Mouse (Mus musculus) CH12.LX (cell line): ENCODE data around the gene Gpd1l. TPM values are rescaled to one million over a fixed set of nuclear protein-coding genes. Genes with fewer than 3 reads are reported as not detected.
A peak's percentile ranks its signal among the peaks of the same experiment; 100 is the strongest.

ENCODE experiments used
- DNase-seq: peaks from one replicate; pipeline ENCODE4 v3.0.0-alpha.2; 2013; ENCODE audit errors: extremely low read depth
- H3K27ac ChIP-seq: 2 replicates; pipeline ENCODE4 v1.5.1; 2012; ENCODE audit warnings: low read depth, mild to moderate bottlenecking, control low read depth, moderate library complexity; ENCODE audit not compliant: insufficient read depth
- H3K27me3 ChIP-seq: replicated peaks from 2 replicates; pipeline ENCODE3; 2012; ENCODE audit warnings: inconsistent platforms
- H3K36me3 ChIP-seq, 2 experiments: replicated peaks in 1 of 2; 2 replicates each; pipeline versions ENCODE3 to v1.6.1; 2012; ENCODE audit warnings: inconsistent platforms in 1 of 2, low read length in 1 of 2, mild to moderate bottlenecking in 1 of 2, mixed read lengths in 1 of 2, moderate library complexity in 1 of 2; ENCODE audit not compliant: control insufficient read depth in 1 of 2, insufficient read depth in 1 of 2
- H3K4me1 ChIP-seq, 2 experiments: 2 replicates each; pipeline ENCODE4 v1.6.1; 2012; ENCODE audit warnings: inconsistent platforms in 1 of 2, moderate library complexity in 1 of 2; ENCODE audit not compliant: insufficient read depth in 2 of 2, control insufficient read depth in 1 of 2
- H3K4me2 ChIP-seq: 2 replicates; pipeline ENCODE4 v1.6.1; 2012; ENCODE audit warnings: low read depth, mild to moderate bottlenecking, control low read depth; ENCODE audit not compliant: poor library complexity, insufficient read depth, severe bottlenecking
- H3K4me3 ChIP-seq, 3 experiments: fragments of 150-350 bp in 1 of 3; sonication (generic) in 1 of 3; replicated peaks in 1 of 3; 2 replicates each; pipeline versions ENCODE3 to v1.5.1; 2011 to 2012; ENCODE audit warnings: low read depth in 2 of 3, low read length in 2 of 3, mild to moderate bottlenecking in 2 of 3, moderate library complexity in 2 of 3, control low read depth in 1 of 3, improper control_type of control experiment in 1 of 3, inconsistent platforms in 1 of 3, mixed read lengths in 1 of 3; ENCODE audit not compliant: poor library complexity in 1 of 3
- H3K79me2 ChIP-seq: replicated peaks from 2 replicates; pipeline ENCODE4 v1.6.1; 2012; ENCODE audit warnings: mild to moderate bottlenecking, moderate library complexity; ENCODE audit not compliant: control insufficient read depth, poor library complexity, insufficient read depth, severe bottlenecking; ENCODE audit errors: extremely low read depth
- H3K9ac ChIP-seq: 2 replicates; pipeline ENCODE4 v1.6.1; 2012; ENCODE audit warnings: low read depth, mild to moderate bottlenecking, control low read depth, moderate library complexity; ENCODE audit not compliant: insufficient read depth
- H3K9me3 ChIP-seq: replicated peaks from 2 replicates; pipeline ENCODE3; 2012; ENCODE audit warnings: low read length, inconsistent platforms, mixed read lengths
- CHD1 ChIP-seq: IDR thresholded peaks from 2 replicates; pipeline ENCODE4 v1.6.1; 2012; ENCODE audit warnings: low read depth, low read length, improper control_type of control experiment, inconsistent platforms
- CTCF ChIP-seq, 2 experiments: IDR thresholded peaks in 1 of 2; conservative IDR thresholded peaks in 1 of 2; 2 replicates each; pipeline ENCODE4 v1.5.1; 2011 to 2012; ENCODE audit warnings: low read depth in 2 of 2, low read length in 2 of 2, improper control_type of control experiment in 1 of 2, inconsistent platforms in 1 of 2, mild to moderate bottlenecking in 1 of 2, moderate library complexity in 1 of 2
- ELF1 ChIP-seq: IDR thresholded peaks from 2 replicates; pipeline ENCODE4 v1.6.1; 2014; ENCODE audit warnings: low read depth, mild to moderate bottlenecking, inconsistent platforms, low read length, improper control_type of control experiment
- ETS1 ChIP-seq: conservative IDR thresholded peaks from 2 replicates; pipeline ENCODE4 v1.6.1; 2012; ENCODE audit warnings: low read depth, mild to moderate bottlenecking, inconsistent platforms, low read length, improper control_type of control experiment, moderate library complexity
- KAT2A ChIP-seq: IDR thresholded peaks from 2 replicates; pipeline ENCODE4 v1.6.1; 2012; ENCODE audit warnings: low read length, improper control_type of control experiment, inconsistent platforms; ENCODE audit not compliant: insufficient replicate concordance
- MEF2A ChIP-seq: IDR thresholded peaks from 2 replicates; pipeline ENCODE4 v1.6.1; 2014; ENCODE audit warnings: low read depth, mild to moderate bottlenecking, inconsistent platforms, low read length, improper control_type of control experiment, borderline replicate concordance
- MXI1 ChIP-seq: IDR thresholded peaks from 2 replicates; pipeline ENCODE4 v1.6.1; 2011; ENCODE audit warnings: mild to moderate bottlenecking, low read depth, low read length, improper control_type of control experiment
- NRF1 ChIP-seq: IDR thresholded peaks from 2 replicates; pipeline ENCODE4 v1.6.1; 2014; ENCODE audit warnings: low read depth, mild to moderate bottlenecking, inconsistent platforms, low read length, improper control_type of control experiment, moderate library complexity
- POLR2AphosphoS2 ChIP-seq: IDR thresholded peaks from 2 replicates; pipeline ENCODE4 v1.6.1; 2011; ENCODE audit warnings: low read depth, low read length, improper control_type of control experiment
- SIN3A ChIP-seq: IDR thresholded peaks from 2 replicates; pipeline ENCODE4 v1.6.1; 2012; ENCODE audit warnings: low read length, improper control_type of control experiment, inconsistent platforms
- SMC3 ChIP-seq: IDR thresholded peaks from 2 replicates; pipeline ENCODE4 v1.6.1; 2011; ENCODE audit warnings: low read depth, low read length, improper control_type of control experiment
- TCF12 ChIP-seq: IDR thresholded peaks from 2 replicates; pipeline ENCODE4 v1.6.1; 2014; ENCODE audit warnings: low read depth, mild to moderate bottlenecking, inconsistent platforms, low read length, improper control_type of control experiment
- USF1 ChIP-seq: IDR thresholded peaks from 2 replicates; pipeline ENCODE4 v1.6.1; 2014; ENCODE audit warnings: low read depth, mild to moderate bottlenecking, inconsistent platforms, low read length, improper control_type of control experiment
- ZNF384 ChIP-seq: IDR thresholded peaks from 2 replicates; pipeline ENCODE4 v1.6.1; 2012; ENCODE audit warnings: low read depth, low read length, improper control_type of control experiment, inconsistent platforms
- dilution Hi-C: fragments of 300-500 bp; cut with MboI; formaldehyde crosslinking; loops from 2 replicates; pipeline ENCODE4 v1.14.3; 2020; ENCODE audit warnings: low sequenced_read_pairs; ENCODE audit not compliant: extremely low pct_unique_long_range_greater_than_20kb, extremely low pct_ligation_motif_present
- in situ Hi-C: fragments of 300-500 bp; cut with MboI; formaldehyde crosslinking; loops from 3 replicates; pipeline ENCODE4 v1.14.3; 2019; ENCODE audit warnings: low sequenced_read_pairs, low pct_ligation_motif_present, low pct_unique_long_range_greater_than_20kb, mixed read lengths
- polyA plus RNA-seq: library from polyadenylated mRNA; unstranded; fragments of >175 nt; gene quantifications from 2 replicates; pipeline ENCODE4 v1.2.1, GENCODE M21; 2012; ENCODE audit warnings: low read depth; ENCODE audit not compliant: insufficient read length
- total RNA-seq, 2 experiments: library from RNA; depleted of rRNA; stranded (reverse); fragments of 300-350 nt in 1 of 2; fragments of >200 nt in 1 of 2; gene quantifications; 2 replicates each; pipeline ENCODE4 v1.2.3; 2012 to 2014

The Gpd1l gene
- total and polyA plus RNA-seq, 3 experiments: 4.6 to 7.4 (median 5.8) TPM

- Histone ChIP-seq H3K27me3 (no peaks in the 10 kb centered on the region), H3K27ac (no peak overlapping the region), H3K36me3 (peaks cover 0 to 8% of the 10 kb centered on the region in 2 experiments), H3K4me1 (peaks cover 4 to 14% of the 10 kb centered on the region in 2 experiments; a peak in 3 of 4 replicates), H3K9me3 (no peaks in the 10 kb centered on the region), H3K9ac (no peak overlapping the region), H3K4me2 (no peak overlapping the region), H3K4me3 (no peak overlapping the region), H3K79me2 (no peaks in the 10 kb centered on the region)
- DNase-seq: no peak
- dilution Hi-C loops: no loop called here
- in situ Hi-C loops: loop anchor here (10.0 kb wide), 2 partner anchors 127 to 277 kb away; partner anchors contain the start of gene Cnot10
- TF ChIP-seq ETS1 (no peak), TCF12 (no peak), USF1 (no peak), NRF1 (no peak), MXI1 (no peak), CHD1 (no peak), ELF1 (no peak)
Observed at GRCm38 (mm10) chr9:114922209-114922608, 11.6 kb downstream of the Gpd1l start.

GRCm38 (mm10) chr9:114921352-114922081, 12.3 kb downstream of the Gpd1l start:
- peaks cover 4 to 20% of the 10 kb centered on the region in 2 experiments; a peak in 3 of 4 replicates for H3K4me1 ChIP-seq
- dilution Hi-C loops: no loop called here

GRCm38 (mm10) chr9:114920569-114920968, 13.2 kb downstream of the Gpd1l start:
- Histone ChIP-seq H3K9me3 (no peaks in the 10 kb centered on the region), H3K27ac (no peak overlapping the region), H3K27me3 (no peaks in the 10 kb centered on the region), H3K4me3 (no peak overlapping the region), H3K36me3 (peaks cover 0 to 17% of the 10 kb centered on the region in 2 experiments), H3K9ac (no peak overlapping the region), H3K4me1 (peaks cover 4 to 19% of the 10 kb centered on the region in 2 experiments; a peak in 3 of 4 replicates), H3K4me2 (no peak overlapping the region), H3K79me2 (no peaks in the 10 kb centered on the region)
- TF ChIP-seq SIN3A (no peak), USF1 (no peak), POLR2AphosphoS2 (no peak), MEF2A (no peak), KAT2A (no peak), CTCF (conservative IDR thresholded peaks at IDR 0.05 in 1 of 2, IDR thresholded peaks at IDR 0.05 in 1 of 2; ENCODE audit: low read depth in 2 of 2, low read length in 2 of 2) (no peak), TCF12 (no peak)
- DNase-seq: no peak
- dilution Hi-C loops (no loop called here), in situ Hi-C loops (loop anchor here (10.0 kb wide), 2 partner anchors 126 to 276 kb away; partner anchors contain the start of gene Cnot10)

More at GRCm38 (mm10) chr9:114921352-114922081, 12.3 kb downstream of the Gpd1l start:
- in situ Hi-C loops: loop anchor here (10.0 kb wide), 2 partner anchors 127 to 277 kb away; partner anchors contain the start of gene Cnot10
- H3K27me3 ChIP-seq: no peaks in the 10 kb centered on the region
- no peak overlapping the region for H3K27ac ChIP-seq
- no peaks in the 10 kb centered on the region for H3K79me2 ChIP-seq
- DNase-seq: no peak
- no peak overlapping the region for H3K9ac ChIP-seq
- H3K9me3 ChIP-seq: no peaks in the 10 kb centered on the region
- TF ChIP-seq CTCF (conservative IDR thresholded peaks at IDR 0.05 in 1 of 2, IDR thresholded peaks at IDR 0.05 in 1 of 2; ENCODE audit: low read depth in 2 of 2, low read length in 2 of 2) (peak in 1 of 2 experiments; percentile 43; a peak in 2 of 4 replicates), SMC3 (peak; percentile 23), ZNF384 (no peak)
- no peak overlapping the region for H3K4me2 ChIP-seq
- H3K36me3 ChIP-seq: peaks cover 0 to 13% of the 10 kb centered on the region in 2 experiments
- H3K4me3 ChIP-seq: no peak overlapping the region
